Mouse (Mus musculus): ENCODE measurements around the gene Taf1b.

GRCm38 (mm10) chr12:24468966-24469365 is 29.2 kb upstream of the Taf1b start:
- TF ChIP-seq TAL1 (IDR thresholded peaks at IDR 0.05; ENCODE audit: low read length) (no peak), GATA1 (IDR thresholded peaks at IDR 0.05; ENCODE audit: low read length) (no peak)
